Mouse (Mus musculus): ENCODE measurements around the gene Tbx4.

DNA sequence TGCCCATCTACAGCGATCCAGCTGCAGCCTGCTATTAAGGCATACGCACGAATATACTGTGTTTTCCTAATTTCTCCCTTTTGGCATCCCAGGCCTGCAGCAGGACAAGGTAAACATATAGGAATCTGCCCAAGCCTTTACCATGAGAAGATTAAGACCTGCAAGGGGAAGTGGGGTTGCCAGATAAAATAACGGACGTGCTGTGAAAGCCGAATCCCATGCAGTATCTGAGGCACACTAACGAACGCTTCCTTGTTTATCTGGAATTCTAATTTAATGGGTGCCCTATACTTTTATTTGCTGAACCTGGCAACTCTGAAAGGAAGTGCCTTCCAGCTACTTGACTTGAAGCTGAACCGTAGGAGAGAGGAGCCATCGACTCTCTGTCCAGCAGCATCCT, 70.2 kb downstream of the Tbx4 start:
- TF ChIP-seq MAX (IDR thresholded peaks at IDR 0.05) (no peak), CTCF (IDR thresholded peaks at IDR 0.05; ENCODE audit: control insufficient read depth, insufficient read depth, insufficient read length) (no peak), USF1 (IDR thresholded peaks at IDR 0.05; ENCODE audit: low read depth) (no peak), FOSL1 (IDR thresholded peaks at IDR 0.05; ENCODE audit: insufficient read depth, low read length, poor library complexity, severe bottlenecking) (no peak), CEBPB (IDR thresholded peaks at IDR 0.05; ENCODE audit: low read depth) (no peak), MYOG (IDR thresholded peaks at IDR 0.05; ENCODE audit: control insufficient read depth, extremely low read depth, insufficient read length) (no peak), MYOD1 (IDR thresholded peaks at IDR 0.05; ENCODE audit: control insufficient read depth, insufficient read length, low read depth) (no peak)

All from C2C12 (cell line).